Mouse (Mus musculus) splenic B cell, adult 2 months (primary cell): Measurements from ENCODE around the gene Eno1.
"Not testable (repeated sequence)": the region's sequence is repeated elsewhere in the genome, so short reads cannot be mapped to it uniquely, and the experiment has no call there.

Experiments used
- DNase-seq: peaks from one replicate; pipeline ENCODE4 v3.0.0-alpha.2; 2011; ENCODE audit warnings: low read depth, low spot score
- H3K27me3 ChIP-seq: 2 replicates; pipeline ENCODE4 v1.6.1; 2012; ENCODE audit warnings: mild to moderate bottlenecking, low read length, moderate library complexity, mixed read lengths; ENCODE audit not compliant: control insufficient read depth, poor library complexity, insufficient read depth, severe bottlenecking
- H3K36me3 ChIP-seq: 2 replicates; pipeline ENCODE4 v1.6.1; 2012; ENCODE audit warnings: mild to moderate bottlenecking, low read length, moderate library complexity, mixed read lengths; ENCODE audit not compliant: control insufficient read depth, poor library complexity, insufficient read depth, severe bottlenecking

The Eno1 gene

DNA sequence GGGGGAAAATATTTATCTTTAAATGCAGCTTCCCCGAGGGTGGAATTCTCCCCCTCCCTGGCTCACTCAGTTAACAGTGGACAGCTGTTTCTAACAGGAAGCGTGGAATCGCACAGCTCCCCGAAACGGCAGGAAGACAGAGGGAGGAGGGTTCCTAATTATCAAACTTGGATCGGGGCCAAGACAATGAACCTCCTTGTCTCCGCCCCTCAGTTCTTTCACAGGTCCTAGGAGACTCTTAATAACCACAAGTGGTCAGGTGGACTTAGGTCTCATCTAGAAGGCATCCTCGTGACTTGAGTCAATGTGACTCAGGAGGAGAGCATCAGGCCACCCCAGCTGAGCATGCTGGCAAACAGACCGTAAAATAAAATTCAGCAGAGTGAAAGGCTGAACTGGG is 36.2 kb downstream of the Eno1 start:
- Histone ChIP-seq H3K36me3 (no peaks in the 10 kb centered on the region), H3K27me3 (no peaks in the 10 kb centered on the region; the same call in 1 of the 2 replicates)
- peak; percentile 74 for DNase-seq

DNA sequence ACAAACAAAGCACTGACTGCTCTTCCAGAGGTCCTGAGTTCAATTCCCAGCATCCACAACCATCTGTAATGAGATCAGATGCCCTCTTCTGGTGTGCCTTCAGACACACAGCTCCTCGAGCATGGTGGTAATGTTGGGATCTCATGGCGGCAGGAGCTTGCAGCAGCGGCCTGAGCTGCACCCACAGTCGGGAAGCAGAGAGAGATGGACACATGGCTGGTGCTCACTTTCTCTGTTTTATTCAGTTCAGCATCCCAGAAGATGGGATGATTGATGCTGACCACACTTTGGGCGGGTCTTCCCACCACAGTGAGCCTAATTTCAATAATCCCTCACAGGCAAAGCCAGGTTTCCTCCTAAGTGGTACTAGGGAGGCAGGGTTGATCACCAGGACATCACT is 39.0 kb downstream of the Eno1 start:
- H3K36me3 ChIP-seq = no peaks in the 10 kb centered on the region
- H3K27me3 ChIP-seq = no peaks in the 10 kb centered on the region
- no peak for DNase-seq

DNA sequence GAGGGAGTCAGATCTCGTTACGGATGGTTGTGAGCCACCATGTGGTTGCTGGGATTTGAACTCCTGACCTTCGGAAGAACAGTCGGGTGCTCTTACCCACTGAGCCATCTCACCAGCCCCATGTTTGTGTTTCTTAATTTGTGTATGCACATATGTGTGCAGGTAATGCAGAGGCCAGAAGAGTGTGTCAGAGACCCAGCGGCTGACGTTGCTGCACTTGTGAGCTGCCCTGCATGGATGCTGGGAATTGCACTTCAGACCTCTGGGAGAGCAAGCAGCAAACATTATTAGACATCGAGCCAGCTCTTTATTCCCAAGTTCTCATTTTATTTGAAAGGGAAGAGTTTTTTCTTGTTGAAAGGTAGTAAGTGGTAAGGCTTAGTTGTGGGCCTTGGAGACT is 42.8 kb downstream of the Eno1 start:
- not testable (repeated sequence) for H3K27me3 ChIP-seq, H3K36me3 ChIP-seq, DNase-seq

DNA sequence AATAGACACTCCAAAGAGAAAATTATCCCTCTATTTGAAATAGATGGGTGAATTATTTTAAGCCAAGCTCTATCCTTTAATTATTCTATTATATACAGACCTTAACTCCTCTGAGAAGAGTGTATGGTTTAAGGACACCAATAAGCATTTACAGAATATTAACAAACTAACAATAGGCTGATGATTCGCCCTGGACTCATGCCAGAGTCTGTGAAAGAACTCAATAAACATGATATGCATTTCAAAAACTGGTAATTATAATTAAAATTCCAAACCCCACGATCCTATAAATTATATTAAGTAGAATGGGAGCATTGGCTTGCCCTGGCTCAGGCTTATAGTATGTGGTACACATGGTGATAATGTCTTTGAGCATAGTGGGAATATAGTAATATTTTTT is 43.5 kb downstream of the Eno1 start:
- no peaks in the 10 kb centered on the region for H3K36me3 ChIP-seq
- no peak for DNase-seq
- H3K27me3 ChIP-seq = no peaks in the 10 kb centered on the region

DNA sequence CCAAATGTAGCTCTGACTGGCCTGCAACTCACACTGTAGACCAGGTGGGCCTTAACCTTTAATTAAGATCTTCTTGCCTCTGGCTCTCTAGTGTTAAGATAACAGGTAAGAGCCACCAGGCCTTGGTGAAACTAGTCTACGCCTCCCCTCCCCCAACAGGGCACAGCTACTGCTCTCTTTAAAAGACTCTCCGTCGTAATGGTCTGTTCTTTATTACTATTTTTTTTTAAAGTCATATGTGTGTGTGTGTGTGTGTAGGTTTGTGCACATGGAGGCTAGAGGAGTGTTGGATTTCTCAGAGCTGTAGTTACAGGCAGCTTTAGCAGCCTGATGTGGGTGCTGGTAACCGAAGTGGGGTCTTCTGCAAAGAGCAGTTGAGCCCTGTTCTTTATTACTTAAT is 43.9 kb downstream of the Eno1 start:
- Histone ChIP-seq H3K36me3 (no peaks in the 10 kb centered on the region), H3K27me3 (no peaks in the 10 kb centered on the region)
- no peak for DNase-seq

DNA sequence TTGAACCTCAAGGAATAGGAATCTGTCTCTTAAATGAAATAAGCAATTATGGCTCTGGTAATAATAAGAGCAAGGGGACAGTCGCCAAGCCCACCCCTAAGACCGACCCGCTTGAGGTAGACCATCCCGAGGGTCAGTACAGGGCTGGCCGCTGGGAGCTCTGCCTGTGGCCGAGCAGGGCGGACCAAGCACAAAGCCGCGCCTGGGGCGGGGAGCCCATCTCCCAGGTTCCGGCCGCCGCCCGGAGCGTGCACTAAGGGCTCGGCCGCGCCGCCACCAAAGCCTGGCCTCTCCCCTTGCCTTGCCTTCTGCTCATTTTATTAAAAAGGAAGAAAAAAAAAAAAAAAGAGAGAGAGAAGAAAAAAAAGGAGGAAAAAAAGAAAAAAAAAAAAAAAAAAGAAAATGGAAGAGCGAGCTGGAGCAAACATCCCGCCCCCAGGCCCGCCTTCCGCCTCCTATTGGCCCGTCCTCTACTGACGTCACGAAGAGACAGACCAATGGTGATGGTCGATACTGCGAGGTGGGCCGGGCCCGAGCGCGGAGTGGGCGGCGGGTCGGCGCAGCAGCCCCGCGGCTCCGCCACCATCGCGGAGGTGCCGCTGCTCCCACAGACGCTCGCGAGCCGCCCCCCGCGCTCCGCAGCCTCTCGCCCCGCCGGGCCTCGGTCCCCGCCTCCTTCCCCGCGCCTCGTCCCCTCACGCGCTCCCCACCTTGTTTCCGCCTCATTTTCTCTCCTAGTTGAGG is 44.7 kb downstream of the Eno1 start, which contains the start of gene Rere:
Rere (plus strand) TSS at position 629 of the 744 bp plus-strand sequence.
- Histone ChIP-seq H3K27me3 (no peaks in the 10 kb centered on the region), H3K36me3 (no peaks in the 10 kb centered on the region)
- DNase-seq = peak; percentile 98

DNA sequence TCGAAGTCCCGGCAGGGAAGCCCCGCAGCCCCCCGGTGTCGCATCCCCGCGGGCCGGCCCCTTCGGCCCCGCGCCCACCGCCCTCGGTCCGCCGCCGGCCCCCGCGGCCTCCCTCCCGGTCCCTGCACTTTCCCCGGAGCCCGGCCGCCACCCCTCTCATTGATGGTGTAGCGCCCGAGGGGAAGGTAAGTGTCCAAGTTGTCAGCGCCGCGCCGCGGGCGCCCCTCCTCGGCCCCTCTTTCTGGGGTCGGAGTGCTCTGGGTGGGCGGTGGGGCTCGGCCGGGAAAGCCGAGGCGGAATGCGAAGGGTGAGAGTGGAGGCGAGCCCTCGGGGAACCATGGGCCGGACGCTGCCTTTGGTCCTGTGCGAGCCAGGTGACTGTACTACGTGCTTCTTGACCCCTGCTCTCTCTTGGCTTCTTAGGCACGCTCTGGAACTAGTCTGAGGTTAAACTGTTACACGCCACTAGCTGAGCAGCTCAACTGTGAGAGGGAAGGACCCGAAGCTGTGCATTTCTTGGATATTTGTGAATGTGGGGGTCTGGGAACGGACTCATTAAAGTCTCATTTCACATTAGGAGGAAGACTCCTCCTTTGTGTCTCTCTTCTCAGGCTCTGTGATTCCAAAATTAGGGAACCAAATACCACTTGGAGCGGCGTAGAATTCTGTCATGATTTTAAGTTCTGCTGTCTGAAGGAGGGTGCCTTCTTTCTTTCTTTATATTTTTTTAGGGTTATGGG is 45.5 kb downstream of the Eno1 start:
- peak; percentile 50 for DNase-seq
- no peaks in the 10 kb centered on the region for H3K27me3 ChIP-seq
- H3K36me3 ChIP-seq = no peaks in the 10 kb centered on the region

DNA sequence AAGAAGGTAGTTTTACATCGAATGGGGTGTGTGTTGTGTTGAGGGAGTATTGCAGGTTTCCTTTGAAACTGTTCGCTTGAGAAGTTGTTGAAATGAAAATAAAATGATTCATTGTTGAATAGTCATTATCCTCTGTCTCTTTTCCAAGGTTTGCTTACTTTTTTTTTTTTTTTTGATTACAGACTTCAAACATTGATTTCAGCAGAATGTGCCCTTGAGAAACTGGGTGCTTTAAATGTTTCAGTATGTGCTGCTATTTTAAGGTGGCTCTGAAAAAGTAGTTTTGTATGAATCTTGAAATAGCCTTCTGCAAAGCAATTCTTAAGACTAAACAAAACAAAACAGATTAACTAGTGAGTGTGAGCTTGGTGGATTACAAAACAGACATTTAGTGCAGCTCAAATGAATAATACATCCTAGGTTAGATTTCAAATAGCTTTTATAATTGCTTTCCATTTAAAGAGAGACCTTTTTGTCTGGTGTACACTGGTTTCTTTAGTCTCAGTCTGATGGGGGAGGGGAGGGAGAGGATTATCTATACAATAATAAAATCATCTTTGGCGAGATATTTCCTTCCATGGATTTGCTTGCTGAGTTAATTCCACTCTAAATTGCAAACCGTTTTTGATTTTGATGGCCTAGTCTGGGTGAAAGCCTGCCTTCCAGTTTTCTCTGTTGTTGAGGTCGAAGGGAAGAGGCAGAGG is 46.3 kb downstream of the Eno1 start:
- Histone ChIP-seq H3K27me3 (no peaks in the 10 kb centered on the region), H3K36me3 (no peaks in the 10 kb centered on the region)
- no peak for DNase-seq

DNA sequence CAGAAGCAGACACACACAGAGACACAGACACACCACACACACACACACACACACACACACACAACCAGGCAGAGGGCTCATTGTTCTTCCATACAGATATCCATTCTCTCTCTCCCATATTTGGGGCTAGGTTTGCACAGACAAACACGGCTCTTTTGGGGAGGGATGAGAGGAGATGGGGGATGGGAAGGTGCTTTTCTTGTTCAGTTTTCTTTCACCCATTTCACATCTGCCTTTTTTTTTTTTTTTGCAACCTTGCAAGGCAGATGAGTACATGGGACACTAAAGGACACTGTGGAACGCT is 46.8 kb downstream of the Eno1 start:
- DNase-seq = no peak
- Histone ChIP-seq H3K27me3 (no peaks in the 10 kb centered on the region), H3K36me3 (no peaks in the 10 kb centered on the region)

DNA sequence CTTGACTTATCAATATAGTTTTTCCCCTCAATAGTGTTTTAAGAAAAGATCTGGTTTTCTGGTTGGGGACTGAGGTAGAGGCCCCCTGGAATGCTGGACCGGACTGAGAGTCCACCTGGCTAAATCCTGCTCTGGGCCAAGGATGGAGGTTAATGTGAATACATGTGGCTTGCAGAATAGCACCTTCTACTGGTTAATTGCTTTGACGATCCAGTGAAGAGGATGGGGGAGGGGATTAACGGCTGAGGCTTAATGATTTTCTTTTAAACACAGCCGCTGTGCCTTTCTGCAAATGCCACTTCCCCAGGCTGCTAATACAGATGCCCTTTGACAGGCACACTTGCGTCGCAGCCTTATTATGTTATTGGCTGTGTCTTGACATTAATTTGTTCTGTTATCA is 47.5 kb downstream of the Eno1 start:
- H3K27me3 ChIP-seq = no peaks in the 10 kb centered on the region
- no peaks in the 10 kb centered on the region for H3K36me3 ChIP-seq
- DNase-seq = peak; percentile 50

DNA sequence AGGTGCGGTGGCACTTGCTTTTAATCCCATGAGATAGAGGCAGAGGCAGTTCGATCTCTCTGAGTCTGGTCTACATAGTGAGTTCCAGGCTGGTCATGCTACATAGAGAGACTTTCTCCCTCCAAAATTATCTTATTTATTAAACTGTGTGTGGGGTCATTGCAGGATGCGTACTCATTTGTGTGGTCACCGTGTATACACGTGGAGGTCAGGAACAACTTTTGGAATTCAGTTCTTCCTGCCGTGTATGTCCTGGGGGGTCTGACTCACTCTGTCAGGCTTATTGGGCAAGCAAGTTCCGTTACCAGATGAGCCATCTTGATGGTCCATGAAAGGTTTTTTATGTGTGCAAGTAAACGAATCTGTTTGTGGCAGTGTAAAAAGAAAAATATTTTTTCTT is 50.5 kb downstream of the Eno1 start:
- DNase-seq = no peak
- H3K36me3 ChIP-seq = 0 out of 2 replicates have a peak, but pooled peaks cover 2% of the 10 kb centered on the region
- H3K27me3 ChIP-seq = no peaks in the 10 kb centered on the region

DNA sequence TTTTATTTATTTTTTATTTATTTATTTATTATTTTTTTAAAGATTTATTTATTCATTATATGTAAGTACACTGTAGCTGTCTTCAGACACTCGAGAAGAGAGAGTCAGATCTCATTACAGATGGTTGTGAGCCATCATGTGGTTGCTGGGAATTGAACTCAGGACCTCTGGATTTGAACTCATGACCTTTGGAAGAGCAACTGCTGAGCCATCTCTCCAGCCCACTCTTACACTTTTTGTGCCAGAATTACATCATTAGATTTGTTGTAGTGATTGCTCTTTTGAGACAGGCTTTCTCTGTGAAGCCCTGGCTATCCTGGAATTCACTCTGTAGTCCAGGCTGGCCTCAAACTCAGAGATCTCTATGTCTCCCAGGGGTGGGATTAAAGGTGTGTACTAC is 50.9 kb downstream of the Eno1 start:
- H3K36me3 ChIP-seq, DNase-seq, H3K27me3 ChIP-seq: not testable (repeated sequence)

DNA sequence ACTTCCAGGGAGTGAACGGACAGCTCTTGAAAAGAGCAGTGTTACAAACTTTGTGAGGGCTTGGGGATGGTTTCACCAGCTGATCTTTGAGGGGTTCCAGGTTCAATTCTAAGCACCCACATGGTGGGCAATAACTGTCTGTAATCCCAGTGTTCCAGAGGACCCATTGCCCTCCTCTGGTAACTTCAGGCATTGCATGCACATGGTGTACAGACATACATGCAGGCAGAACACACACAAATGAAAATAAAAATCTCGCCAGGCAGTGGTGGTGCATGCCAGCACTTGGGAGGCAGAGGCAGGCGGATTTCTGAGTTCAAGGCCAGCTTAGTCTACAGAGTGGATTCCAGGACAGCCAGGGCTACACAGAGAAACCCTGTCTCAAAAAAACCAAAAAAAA is 55.4 kb downstream of the Eno1 start:
- peak; percentile 23 for DNase-seq
- H3K36me3 ChIP-seq = 0 out of 2 replicates have a peak, but pooled peaks cover 2% of the 10 kb centered on the region

DNA sequence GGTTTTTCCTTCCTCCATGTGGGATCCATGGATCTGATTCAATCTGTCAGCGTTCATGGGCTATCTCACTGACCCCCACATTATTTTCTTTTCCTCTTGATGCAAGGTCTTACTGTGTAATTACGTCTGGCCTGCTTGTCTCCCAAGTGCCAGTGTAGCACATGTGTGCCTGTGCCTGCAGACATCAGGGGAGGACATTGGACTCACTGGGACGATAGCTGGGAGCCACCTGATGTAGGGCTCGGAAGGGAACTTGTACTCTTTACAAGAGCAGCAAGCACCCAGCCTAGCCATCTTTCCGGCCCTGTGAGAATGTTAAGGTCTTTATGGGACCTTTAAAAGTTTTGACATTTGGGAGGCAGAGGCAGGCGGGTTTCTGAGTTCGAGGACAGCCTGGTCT is 58.3 kb downstream of the Eno1 start:
- DNase-seq = no peak
- no peaks in the 10 kb centered on the region for H3K27me3 ChIP-seq
- H3K36me3 ChIP-seq = 0 out of 2 replicates have a peak, but pooled peaks cover 2% of the 10 kb centered on the region

More for the DNA sequence above, 55.4 kb downstream of the Eno1 start:
- no peaks in the 10 kb centered on the region for H3K27me3 ChIP-seq

DNA sequence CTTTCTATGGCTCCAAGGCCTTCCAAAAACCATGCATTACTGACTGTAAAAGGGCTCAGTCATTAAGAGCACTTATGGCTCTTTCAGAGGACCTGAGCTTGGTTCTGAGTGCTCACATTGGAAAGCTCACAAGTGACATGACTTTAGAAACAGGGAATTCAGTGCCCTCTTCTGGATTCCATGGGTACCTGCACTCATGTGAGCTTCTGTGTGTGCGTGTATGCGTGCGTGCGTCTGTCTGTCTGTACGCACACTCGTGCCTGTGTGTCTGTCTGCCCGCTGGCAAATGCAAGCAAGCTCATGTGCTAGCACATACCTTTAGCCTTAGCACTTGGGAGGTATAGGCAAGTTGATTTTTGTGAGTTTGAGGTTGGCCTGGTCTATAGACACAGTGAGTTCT is 59.4 kb downstream of the Eno1 start:
- H3K27me3 ChIP-seq = no peaks in the 10 kb centered on the region
- no peaks in the 10 kb centered on the region for H3K36me3 ChIP-seq
- DNase-seq = peak; percentile 34
